Mouse (Mus musculus) heart, postnatal 10 days (tissue): ENCODE data around the gene Prrg4. TPM values are rescaled to one million over a fixed set of nuclear protein-coding genes. Genes with fewer than 3 reads are reported as not detected.
"Not testable (repeated sequence)": the region's sequence is repeated elsewhere in the genome, so short reads cannot be mapped to it uniquely, and the experiment has no call there.

Experiments used
- DNase-seq, 2 experiments: peaks; one replicate each; pipeline ENCODE4 v3.0.0; 2021
- intact Hi-C: fragments of 180-260 bp; cut with DNase I; formaldehyde crosslinking; loops from one replicate; pipeline ENCODE4 v1.15.1; 2025
- total RNA-seq, 2 experiments: library from RNA; stranded (reverse); gene quantifications; 2 replicates each; pipeline ENCODE4 v1.2.3; 2021

Gene Prrg4
- 1 to 10 TPM; 2.2 to 2.4 TPM for total RNA-seq

DNA sequence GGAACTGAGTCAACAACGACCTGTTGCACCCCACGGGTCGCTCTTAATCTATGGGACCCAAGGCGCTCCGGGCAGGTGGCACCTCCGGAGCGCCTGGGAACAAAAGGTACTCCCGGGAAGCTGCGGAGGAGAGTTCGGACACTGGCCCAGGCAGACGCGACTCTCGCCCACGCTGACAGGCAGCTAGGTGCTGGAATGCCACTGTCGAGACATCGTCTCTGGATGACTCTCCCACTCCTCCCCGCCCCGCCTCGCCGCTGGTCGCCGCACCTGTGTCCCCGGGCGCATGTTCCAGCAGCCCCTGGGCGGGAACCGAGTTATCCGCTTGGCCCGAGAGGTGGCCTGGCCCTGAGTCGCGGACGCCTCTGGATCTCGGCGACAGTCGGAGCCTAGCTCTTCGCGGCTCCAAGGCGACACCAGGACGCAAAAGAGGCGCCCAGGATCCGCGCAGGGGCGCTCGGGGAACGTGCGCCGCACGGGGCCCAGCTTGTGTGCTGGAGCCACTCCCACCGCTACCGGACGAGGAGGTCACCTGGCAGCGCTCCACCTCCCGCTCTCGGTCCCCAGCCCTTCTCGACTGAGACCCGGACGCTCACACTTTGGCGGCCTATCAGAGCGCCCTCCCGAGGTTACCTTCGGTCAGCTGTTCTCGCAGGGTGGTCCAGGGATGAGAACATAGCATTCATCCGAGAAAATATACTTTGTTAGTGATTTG is at the start of gene Prrg4:
Gene Prrg4, minus strand, starts transcription at position 601 of the 715 bp plus-strand sequence.
- intact Hi-C loops = no loop called here
- DNase-seq = peak; percentile 74 to 75

- intact Hi-C loops = loop anchor here (1.0 to 5.0 kb wide), 3 partner anchors 201 to 342 kb away; no protein-coding TSS in a partner anchor
- DNase-seq = peak; percentile 84 to 89
Observed at GRCm38 (mm10) chr2:104887882-104888566, 38.3 kb upstream of the Prrg4 start.

DNA sequence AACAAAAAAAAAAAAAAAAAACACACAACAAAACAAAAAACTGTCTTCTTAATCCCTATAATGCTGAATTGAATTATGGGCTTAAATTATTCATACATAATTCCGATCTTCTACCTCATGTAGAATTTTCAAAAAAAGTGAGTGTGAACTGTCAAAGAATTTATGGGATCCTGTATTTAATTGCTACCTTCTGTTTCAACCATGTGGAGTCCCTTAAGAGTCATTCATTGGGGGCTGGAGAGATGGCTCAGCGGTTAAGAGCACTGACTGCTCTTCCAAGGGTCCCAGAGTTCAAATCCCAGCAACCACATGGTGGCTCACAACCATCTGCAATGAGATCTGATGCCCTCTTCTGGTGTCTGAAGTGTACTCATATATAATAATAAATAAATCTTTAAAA is 37.7 kb upstream of the Prrg4 start:
- intact Hi-C loops = loop anchor here (5.0 kb wide), 1 partner anchor 200 kb away; no protein-coding TSS in a partner anchor
- DNase-seq = not testable (repeated sequence)

DNA sequence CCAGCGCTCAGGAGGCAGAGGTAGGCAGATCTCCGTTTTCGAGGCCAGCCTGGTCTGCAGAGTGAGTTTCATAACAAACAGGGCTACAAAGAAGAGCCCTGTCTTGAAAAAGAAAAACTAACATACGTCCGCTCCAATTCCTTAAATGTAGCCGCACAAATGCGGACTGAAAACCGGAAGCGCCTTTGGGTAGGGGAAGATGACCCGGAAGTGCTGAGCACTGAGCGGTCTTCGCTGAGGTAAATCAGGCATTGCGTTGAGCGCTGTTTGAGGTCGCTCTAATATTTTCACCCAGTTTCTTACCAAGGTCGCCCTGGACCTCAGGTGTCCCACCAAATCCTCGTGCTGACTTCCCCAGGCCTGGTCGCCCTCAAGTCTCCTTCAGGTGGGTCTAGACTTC is 36.4 kb upstream of the Prrg4 start:
- no peak for DNase-seq
- intact Hi-C loops = loop anchor here (5.0 kb wide), 1 partner anchor 199 kb away; no protein-coding TSS in a partner anchor

GRCm38 (mm10) chr2:104878794-104879193 is 29.1 kb upstream of the Prrg4 start:
- intact Hi-C loops = no loop called here
- no peak for DNase-seq

DNA sequence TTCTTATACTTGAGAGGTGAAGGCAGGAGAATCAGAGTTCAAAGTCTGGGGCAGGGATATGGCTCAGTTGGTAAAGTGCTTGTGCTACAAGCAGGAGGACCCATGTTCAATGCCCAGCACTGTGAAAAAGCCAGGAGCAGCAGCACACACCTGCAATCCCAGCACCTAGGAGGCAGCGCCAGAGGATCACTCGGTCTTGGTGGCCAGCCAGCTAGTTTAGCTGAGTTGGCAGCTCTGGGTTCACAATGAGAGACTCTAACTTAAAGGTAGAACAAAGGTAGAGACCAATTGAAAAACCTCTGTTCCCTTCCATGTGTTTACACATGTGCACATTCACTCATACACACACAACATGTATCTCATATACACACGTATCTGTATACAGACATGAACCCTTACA is 19.4 kb upstream of the Prrg4 start:
- intact Hi-C loops = no loop called here
- DNase-seq = no peak

DNA sequence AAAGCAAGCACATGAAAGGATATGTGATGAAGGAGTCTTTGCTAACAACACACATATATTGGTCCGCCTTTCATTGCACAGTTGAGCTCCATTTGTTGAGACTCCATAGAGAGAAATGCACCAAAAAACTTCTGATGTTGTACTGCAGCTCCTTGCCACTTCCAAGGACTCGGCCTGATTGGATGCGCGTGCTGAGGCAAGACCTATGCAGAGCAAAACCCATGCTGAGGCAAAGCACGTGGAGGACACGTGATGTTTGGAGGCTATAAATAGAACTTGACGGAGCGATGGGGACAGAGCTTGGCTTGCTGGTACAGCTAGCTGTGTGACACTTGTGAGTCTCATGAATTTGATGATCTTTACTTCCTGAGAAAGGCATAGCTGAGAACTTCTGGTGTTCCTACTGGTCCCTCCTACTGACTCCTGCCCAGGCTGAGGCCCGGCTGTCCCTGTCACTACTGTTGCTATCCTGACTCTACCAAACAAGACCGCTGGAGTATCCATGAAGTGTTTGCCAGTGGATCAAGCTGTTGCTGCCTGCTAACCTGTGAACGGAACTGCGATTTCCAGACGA is 17.7 kb upstream of the Prrg4 start, which contains the start of gene Ccdc73:
Gene Ccdc73, plus strand, starts transcription at position 524 of the 574 bp plus-strand sequence.
- peak in 1 of 2 experiments; percentile 9 for DNase-seq
- intact Hi-C loops = no loop called here

DNA sequence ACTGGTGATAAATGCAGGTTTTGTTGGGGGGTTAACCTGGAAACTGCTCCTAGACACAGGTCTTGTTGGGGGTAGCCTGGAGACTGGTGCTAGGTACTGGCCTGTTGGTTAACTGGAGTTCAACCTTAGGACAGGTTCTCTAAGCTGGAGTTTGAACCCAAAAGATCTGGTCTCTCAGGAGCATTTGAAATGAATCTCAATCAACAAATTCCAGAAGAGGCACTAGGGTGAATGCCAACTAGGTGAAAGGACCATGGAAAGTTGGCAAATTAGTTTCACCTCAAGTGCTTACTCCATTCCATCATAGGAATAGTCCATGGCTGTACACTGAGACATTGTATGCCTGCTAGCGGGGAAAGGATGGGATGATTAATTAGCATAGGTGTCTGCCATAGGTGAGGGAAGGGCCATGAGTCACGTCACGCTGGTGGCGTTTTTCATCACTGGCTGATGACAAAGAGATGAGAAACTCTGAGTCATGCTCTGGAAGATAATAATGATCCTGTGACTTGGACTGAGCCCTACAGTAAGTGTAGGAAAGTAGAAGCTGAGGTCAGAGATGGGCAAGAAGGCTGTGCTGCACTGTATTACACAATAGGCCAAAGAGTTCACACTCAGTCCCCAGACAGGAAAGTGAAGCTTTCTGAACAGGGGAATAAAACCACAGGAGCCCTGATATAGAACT is 14.6 kb upstream of the Prrg4 start:
- DNase-seq = peak; percentile 13 to 36
- intact Hi-C loops = no loop called here

DNA sequence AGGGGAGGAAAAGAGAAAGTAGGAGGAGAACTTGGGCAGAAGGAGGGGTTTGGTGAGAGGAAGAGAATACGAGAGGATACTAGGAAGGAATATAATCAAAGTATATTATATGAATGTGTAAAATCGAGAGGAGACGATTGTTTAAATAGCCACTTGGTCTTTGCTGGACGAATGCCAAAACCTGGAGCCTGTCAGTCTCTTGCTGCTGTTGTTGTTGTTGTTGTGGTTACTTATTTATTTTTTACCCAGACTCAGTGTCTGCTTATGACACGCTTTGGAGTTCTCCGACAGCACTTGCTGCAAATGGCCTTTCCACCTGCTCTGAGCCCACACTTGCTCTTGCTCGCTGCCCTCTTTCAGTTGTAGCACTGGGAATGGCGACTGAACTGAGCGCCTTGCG is 10.8 kb upstream of the Prrg4 start:
- intact Hi-C loops = no loop called here
- no peak for DNase-seq

DNA sequence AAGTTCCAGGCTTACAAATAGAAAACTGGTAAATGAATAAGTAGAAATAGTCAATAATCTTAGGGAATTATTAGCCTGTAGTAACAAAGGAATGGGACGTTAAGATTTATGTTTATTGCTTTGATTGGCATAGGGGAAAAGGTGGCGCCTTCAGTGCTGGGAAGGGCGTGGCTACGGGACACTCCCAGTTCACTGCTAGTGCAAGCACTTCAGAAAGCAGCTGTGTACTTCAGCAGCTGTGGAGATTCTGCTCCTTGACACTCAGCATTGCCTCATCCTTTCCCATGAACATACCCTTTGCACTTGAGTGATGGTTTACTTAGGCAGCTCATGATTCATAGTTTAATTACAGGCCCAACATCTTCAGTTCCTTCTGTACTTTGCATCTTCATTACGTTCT is 9.4 kb upstream of the Prrg4 start:
- DNase-seq = no peak
- intact Hi-C loops = no loop called here

GRCm38 (mm10) chr2:104858083-104858482 is 8.4 kb upstream of the Prrg4 start:
- intact Hi-C loops = not testable (repeated sequence)

GRCm38 (mm10) chr2:104856218-104856617 is 6.5 kb upstream of the Prrg4 start:
- DNase-seq = no peak
- intact Hi-C loops = no loop called here

More at GRCm38 (mm10) chr2:104858083-104858482, 8.4 kb upstream of the Prrg4 start:
- DNase-seq = not testable (repeated sequence)

GRCm38 (mm10) chr2:104855732-104856131 is 6.1 kb upstream of the Prrg4 start:
- no peak for DNase-seq
- intact Hi-C loops = no loop called here

DNA sequence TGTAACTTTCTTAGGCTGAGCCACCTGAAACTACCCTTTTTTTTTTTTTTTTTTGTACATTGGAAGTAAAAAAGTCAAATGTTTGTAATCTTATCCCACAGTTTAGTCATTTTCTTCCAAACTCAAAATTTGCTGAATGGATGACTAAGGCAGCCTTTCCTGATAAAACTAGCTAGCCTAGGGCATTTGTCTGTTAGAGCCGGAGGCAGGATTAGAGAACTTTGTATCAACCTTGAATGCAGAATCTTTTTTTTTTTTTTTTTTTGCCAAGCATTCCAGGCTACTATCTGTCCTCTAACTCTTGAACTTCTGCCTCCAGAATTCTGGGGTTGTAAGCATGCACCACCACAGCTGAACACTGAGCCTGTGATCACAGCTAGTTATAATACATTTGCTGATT is 5.2 kb upstream of the Prrg4 start:
- intact Hi-C loops = no loop called here
- DNase-seq = no peak

DNA sequence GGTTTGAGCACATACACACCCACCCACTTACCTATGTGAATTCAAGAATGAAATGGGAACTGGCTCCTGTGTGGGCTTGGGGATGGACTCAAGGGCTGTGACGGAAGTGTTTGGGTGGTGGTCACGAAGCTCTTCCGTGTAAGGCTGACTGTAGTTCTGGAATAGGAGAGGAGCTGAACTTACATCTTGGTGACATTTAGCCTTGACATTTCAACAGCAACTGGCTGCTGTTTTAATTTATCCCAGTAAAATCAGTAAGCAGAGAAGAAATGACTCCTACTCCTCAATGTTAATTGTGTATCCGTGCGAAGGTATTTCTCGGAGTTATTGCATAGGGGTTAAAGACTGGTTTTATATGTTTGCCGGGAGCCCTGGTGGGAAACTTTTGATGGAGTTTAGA is 2.9 kb upstream of the Prrg4 start:
- no peak for DNase-seq
- intact Hi-C loops = no loop called here

- no peak for DNase-seq
- intact Hi-C loops = no loop called here
Observed at GRCm38 (mm10) chr2:104851686-104852085, 2.0 kb upstream of the Prrg4 start.

GRCm38 (mm10) chr2:104849991-104850359 is 299 bp upstream of the Prrg4 start:
- no peak for DNase-seq
- intact Hi-C loops = no loop called here

GRCm38 (mm10) chr2:104848235-104849161 is 1.2 kb downstream of the Prrg4 start:
- peak in 1 of 2 experiments; percentile 30 for DNase-seq
- intact Hi-C loops = no loop called here

DNA sequence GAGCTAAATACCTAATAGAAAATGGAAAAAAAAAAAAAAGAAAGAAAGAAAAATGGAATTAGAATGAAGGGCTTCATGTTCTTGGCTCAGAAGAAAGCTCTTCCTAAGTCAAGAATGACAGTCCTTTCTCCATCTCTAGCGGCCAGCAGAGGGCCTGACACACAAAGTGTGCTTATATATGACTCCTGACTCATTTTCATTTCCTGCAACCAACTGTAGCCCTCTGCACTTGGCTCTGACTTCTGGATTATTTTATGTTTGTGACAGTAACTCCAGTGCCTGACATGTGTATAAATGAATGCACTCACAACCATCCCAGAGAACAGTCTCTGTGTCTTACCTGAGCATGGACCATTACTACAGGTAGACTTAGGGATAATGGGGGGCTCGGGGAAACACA is 2.0 kb downstream of the Prrg4 start:
- DNase-seq = peak; percentile 30
- intact Hi-C loops = no loop called here
